Mouse (Mus musculus) CD4-positive naive resting alpha-beta T cell, adult 76 days (primary cell): ENCODE measurements around the gene Wfdc10. TPM values are rescaled to one million over a fixed set of nuclear protein-coding genes. Genes with fewer than 3 reads are reported as not detected.

ENCODE experiments used
- total RNA-seq: library from RNA; stranded (reverse); gene quantifications from one replicate; pipeline ENCODE4 v1.2.4, GENCODE M21; 2023

Gene Wfdc10
- total RNA-seq: not detected

DNA sequence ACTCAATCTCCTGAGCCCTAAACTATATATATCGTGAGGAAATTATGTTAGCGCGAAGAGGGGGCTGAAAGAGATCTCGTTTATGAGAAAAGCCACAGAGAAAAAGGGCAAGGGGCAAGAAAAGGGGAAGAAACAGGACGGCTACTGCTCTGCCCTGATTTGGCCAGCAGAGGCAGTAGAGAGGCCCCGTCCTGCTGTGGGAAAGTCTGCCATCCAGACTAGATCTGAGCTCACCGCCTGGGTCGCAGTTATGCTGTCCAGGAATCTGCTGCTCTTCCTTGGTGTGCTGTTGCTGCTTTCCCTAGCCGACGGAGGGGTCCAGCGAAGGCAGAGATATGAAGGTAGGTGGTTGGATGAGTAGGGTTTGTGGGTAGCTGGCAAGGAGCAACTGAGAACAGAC is at the start of gene Wfdc10:
Gene Wfdc10 (plus strand): TSS at position 189 of the 400 bp plus-strand sequence.

GRCm38 (mm10) chr2:164613471-164613870 is 42.4 kb upstream of the Wfdc10 start, which contains the start of the genes Wfdc6b and Wfdc8:
TSS of gene Wfdc6b (plus strand) at chr2:164613522.
TSS of gene Wfdc8 (minus strand) at chr2:164613626.

GRCm38 (mm10) chr2:164638696-164639095 is 17.1 kb upstream of the Wfdc10 start, which contains the start of gene Wfdc16:
TSS of gene Wfdc16 (minus strand) at chr2:164638796.

DNA sequence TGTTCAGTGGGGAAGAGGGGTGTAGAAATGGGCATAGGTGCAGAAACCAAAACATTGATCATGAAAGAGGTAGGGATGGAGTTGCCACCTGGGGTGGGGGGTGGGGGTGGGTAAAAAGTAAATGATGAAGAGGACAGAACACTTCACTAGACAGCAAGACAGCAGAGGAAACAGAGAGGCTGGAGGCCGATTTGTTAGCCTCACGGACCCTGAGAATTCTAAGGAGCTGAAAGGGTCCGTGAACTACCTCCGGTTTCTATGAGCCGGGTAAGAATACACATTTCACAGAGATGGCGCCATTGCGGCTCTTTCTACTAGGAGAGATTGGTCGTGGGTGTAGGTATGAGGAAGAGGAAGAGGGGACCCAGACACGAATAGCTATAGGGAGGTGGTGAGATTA is 637 bp downstream of the Wfdc10 start, which contains the start of gene Wfdc9:
Gene Wfdc9 (minus strand): TSS at position 101 of the 400 bp plus-strand sequence.

DNA sequence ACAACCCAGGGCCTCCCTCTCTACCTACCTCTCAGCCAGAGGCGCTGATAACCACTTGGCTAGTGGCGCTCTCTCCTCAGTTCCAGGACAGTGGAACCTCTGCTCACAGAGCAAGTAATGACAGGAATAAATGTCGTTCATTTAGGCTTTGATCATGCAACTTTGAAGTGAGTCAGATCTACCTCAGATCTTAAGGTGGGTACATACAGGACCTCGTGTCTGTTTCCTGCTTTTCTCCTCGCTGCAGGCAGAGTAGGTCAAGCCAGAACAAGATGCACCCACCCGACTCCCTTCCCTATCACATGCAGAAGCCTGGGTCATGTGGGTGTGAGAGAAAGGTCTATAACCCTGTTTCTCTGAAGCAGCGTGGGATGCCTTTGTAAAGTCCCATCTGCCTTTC is 18.1 kb downstream of the Wfdc10 start, which contains the start of gene Wfdc11:
Gene Wfdc11 (minus strand): TSS at position 101 of the 400 bp plus-strand sequence.

DNA sequence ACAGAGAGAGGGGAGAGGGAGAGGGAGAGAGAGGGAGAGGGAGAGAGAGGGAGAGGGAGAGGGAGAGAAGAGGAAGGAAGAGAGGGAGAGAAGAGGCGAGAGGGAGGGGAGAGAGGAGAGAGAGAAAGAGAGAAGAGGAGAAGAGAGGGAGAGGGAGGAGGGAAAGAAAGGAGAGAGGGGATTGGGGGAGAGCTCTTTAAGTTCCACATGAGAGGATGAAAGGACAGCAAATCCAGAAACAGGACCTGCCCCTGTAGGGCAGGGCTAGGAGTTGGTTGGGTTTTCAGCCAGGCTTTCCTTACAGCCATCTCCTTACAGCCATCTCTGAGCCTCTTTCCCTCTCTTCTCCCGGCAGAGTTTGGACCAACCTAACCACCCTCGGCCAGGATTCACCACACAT is 29.0 kb downstream of the Wfdc10 start, which contains the start of gene Wfdc13:
Gene Wfdc13 (plus strand): TSS at position 301 of the 400 bp plus-strand sequence.

DNA sequence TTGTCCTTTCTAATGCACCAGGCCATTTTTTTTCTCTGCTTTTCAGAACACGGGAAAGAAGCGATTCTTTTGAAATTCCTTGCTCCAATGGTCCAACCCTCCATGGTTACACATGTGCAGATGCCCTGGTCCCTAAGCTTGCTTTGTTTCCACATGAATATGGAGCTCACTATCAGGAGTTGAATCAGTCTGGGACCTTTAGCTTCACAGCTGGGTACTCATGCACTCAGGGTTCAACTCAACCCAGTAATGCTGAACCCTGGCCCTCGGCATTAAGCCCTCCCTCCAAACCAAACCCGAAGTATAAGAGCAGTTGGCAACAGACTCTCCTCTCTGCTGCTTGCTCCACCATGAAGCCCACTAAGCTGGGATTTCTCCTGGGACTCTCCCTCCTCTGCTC is 42.4 kb downstream of the Wfdc10 start, which contains the start of gene Spint4:
Gene Spint4 (plus strand): TSS at position 301 of the 400 bp plus-strand sequence.

Other genes with a start within 250 kb of the Wfdc10 start
- 12.5 TPM for gene Sdc4, start 212.2 kb upstream of the Wfdc10 start, total RNA-seq
- gene Sys1, start 199.1 kb upstream of the Wfdc10 start, total RNA-seq: 55.4 TPM
- 0.56 TPM for gene Gm20458, start 195.1 kb upstream of the Wfdc10 start, total RNA-seq
- gene Trp53tg5, start 182.3 kb upstream of the Wfdc10 start, total RNA-seq: not detected
- gene Dbndd2, start 169.9 kb upstream of the Wfdc10 start, total RNA-seq: 4.5 TPM
- 67.9 TPM for gene Pigt, start 158.5 kb upstream of the Wfdc10 start, total RNA-seq
- gene Wfdc2, start 93.6 kb upstream of the Wfdc10 start, total RNA-seq: not detected
- gene Spint3, start 82.6 kb upstream of the Wfdc10 start, total RNA-seq: not detected
- gene Wfdc6a, start 70.6 kb upstream of the Wfdc10 start, total RNA-seq: not detected
- gene Eppin, start 62.5 kb upstream of the Wfdc10 start, total RNA-seq: not detected
- not detected for gene Wfdc6b, start 42.5 kb upstream of the Wfdc10 start, total RNA-seq
- not detected for gene Wfdc8, start 42.4 kb upstream of the Wfdc10 start, total RNA-seq
- not detected for gene Wfdc16, start 17.2 kb upstream of the Wfdc10 start, total RNA-seq
- gene Wfdc9, start 537 bp downstream of the Wfdc10 start, total RNA-seq: not detected
- gene Wfdc11, start 18.0 kb downstream of the Wfdc10 start, total RNA-seq: not detected
- gene Wfdc13, start 29.1 kb downstream of the Wfdc10 start, total RNA-seq: not detected
- not detected for gene Spint4, start 42.5 kb downstream of the Wfdc10 start, total RNA-seq
- gene Spint5, start 59.3 kb downstream of the Wfdc10 start, total RNA-seq: not detected
- gene Wfdc3, start 89.9 kb downstream of the Wfdc10 start, total RNA-seq: not detected
- gene Dnttip1, start 89.9 kb downstream of the Wfdc10 start, total RNA-seq: 49.4 TPM
- gene Ube2c, start 113.9 kb downstream of the Wfdc10 start, total RNA-seq: 2.8 TPM
- 1.2 TPM for gene Tnnc2, start 123.9 kb downstream of the Wfdc10 start, total RNA-seq
- 0.35 TPM for gene Snx21, start 129.8 kb downstream of the Wfdc10 start, total RNA-seq
- gene Acot8, start 148.8 kb downstream of the Wfdc10 start, total RNA-seq: 33.9 TPM
- 2.2 TPM for gene Zswim3, start 149.1 kb downstream of the Wfdc10 start, total RNA-seq
- 10.8 TPM for gene Zswim1, start 166.6 kb downstream of the Wfdc10 start, total RNA-seq
- not detected for gene Spata25, start 172.5 kb downstream of the Wfdc10 start, total RNA-seq
- 103 TPM for gene Ctsa, start 176.8 kb downstream of the Wfdc10 start, total RNA-seq
- 0.59 TPM for gene Neurl2, start 177.4 kb downstream of the Wfdc10 start, total RNA-seq
- gene Pltp, start 201.7 kb downstream of the Wfdc10 start, total RNA-seq: 2.6 TPM
- gene Pcif1, start 223.3 kb downstream of the Wfdc10 start, total RNA-seq: 144 TPM